Mouse (Mus musculus) myocyte (in vitro differentiated cells): ENCODE measurements around the gene Sept11.

ENCODE experiments used
- E2F4 ChIP-seq: IDR thresholded peaks from one replicate; pipeline ENCODE4 v1.6.1; 2011; ENCODE audit warnings: mild to moderate bottlenecking, control low read depth, moderate library complexity; ENCODE audit not compliant: insufficient read depth
- POLR2A ChIP-seq: IDR thresholded peaks from one replicate; pipeline ENCODE4 v1.6.1; 2011; ENCODE audit warnings: low read depth, mild to moderate bottlenecking, control low read depth, moderate library complexity; ENCODE audit not compliant: insufficient read length
- USF1 ChIP-seq: IDR thresholded peaks from one replicate; pipeline ENCODE4 v1.6.1; 2011; ENCODE audit warnings: low read depth, mild to moderate bottlenecking, control low read depth, moderate library complexity

GRCm38 (mm10) chr5:93095301-93095700 lies 2.1 kb downstream of the Sept11 start:
- TF ChIP-seq POLR2A, result no peak
- no peak for TF ChIP-seq USF1
- TF ChIP-seq E2F4, result no peak
